Mouse (Mus musculus) gastrocnemius, adult 8-10 months (tissue): ENCODE data around the gene Arih1. TPM values are rescaled to one million over a fixed set of nuclear protein-coding genes. Genes with fewer than 3 reads are reported as not detected.

ENCODE experiments used
- DNase-seq, 2 experiments: peaks; one replicate each; pipeline ENCODE4 v3.0.0; 2022; ENCODE audit warnings: low spot score in 2 of 2
- total RNA-seq, 4 experiments: library from RNA; stranded (reverse); gene quantifications; 2 replicates each; pipeline ENCODE4 v1.2.4; 2022

The Arih1 gene
- total RNA-seq = 100 to 1,000 TPM; 101 to 124 (median 111) TPM

GRCm38 (mm10) chr9:59486549-59487065 is at the start of gene Arih1:
TSS of gene Arih1 (minus strand) at chr9:59486618.
- peak; percentile 98 for DNase-seq

- peak; percentile 55 to 78 for DNase-seq
Observed at GRCm38 (mm10) chr9:59533889-59534288, 47.5 kb upstream of the Arih1 start.

- no peak for DNase-seq
Observed at GRCm38 (mm10) chr9:59533422-59533821, 47.0 kb upstream of the Arih1 start.

GRCm38 (mm10) chr9:59531645-59532044 is 45.2 kb upstream of the Arih1 start:
- DNase-seq = no peak

- no peak for DNase-seq
Observed at GRCm38 (mm10) chr9:59528274-59528673, 41.9 kb upstream of the Arih1 start.

- no peak for DNase-seq
Observed at GRCm38 (mm10) chr9:59527580-59527979, 41.2 kb upstream of the Arih1 start.

- no peak for DNase-seq
Observed at GRCm38 (mm10) chr9:59526727-59527126, 40.3 kb upstream of the Arih1 start.

- DNase-seq = no peak
Observed at GRCm38 (mm10) chr9:59522906-59523305, 36.5 kb upstream of the Arih1 start.

- DNase-seq = no peak
Observed at GRCm38 (mm10) chr9:59519396-59519795, 33.0 kb upstream of the Arih1 start.

- DNase-seq = no peak
Observed at GRCm38 (mm10) chr9:59518976-59519375, 32.6 kb upstream of the Arih1 start.

- DNase-seq = no peak
Observed at GRCm38 (mm10) chr9:59517127-59517526, 30.7 kb upstream of the Arih1 start.

GRCm38 (mm10) chr9:59515069-59515468 is 28.7 kb upstream of the Arih1 start:
- no peak for DNase-seq

GRCm38 (mm10) chr9:59512381-59512780 is 26.0 kb upstream of the Arih1 start:
- DNase-seq = no peak

- DNase-seq = no peak
Observed at GRCm38 (mm10) chr9:59508146-59508545, 21.7 kb upstream of the Arih1 start.

GRCm38 (mm10) chr9:59487331-59487730 is 913 bp upstream of the Arih1 start:
- no peak for DNase-seq

GRCm38 (mm10) chr9:59486076-59486518 is 321 bp downstream of the Arih1 start:
- no peak for DNase-seq

GRCm38 (mm10) chr9:59485511-59486075 is 825 bp downstream of the Arih1 start:
- peak; percentile 53 to 64 for DNase-seq

- no peak for DNase-seq
Observed at GRCm38 (mm10) chr9:59484760-59485159, 1.7 kb downstream of the Arih1 start.

GRCm38 (mm10) chr9:59482419-59482818 is 4.0 kb downstream of the Arih1 start:
- peak in 1 of 2 experiments; percentile 20 for DNase-seq

- DNase-seq = no peak
Observed at GRCm38 (mm10) chr9:59476617-59477016, 9.8 kb downstream of the Arih1 start.

- DNase-seq = no peak
Observed at GRCm38 (mm10) chr9:59474838-59475237, 11.6 kb downstream of the Arih1 start.

- no peak for DNase-seq
Observed at GRCm38 (mm10) chr9:59473171-59473570, 13.2 kb downstream of the Arih1 start.

GRCm38 (mm10) chr9:59469446-59469845 is 17.0 kb downstream of the Arih1 start:
- no peak for DNase-seq
